Mouse (Mus musculus): ENCODE data around the gene Fam19a2.

Gene Fam19a2

DNA sequence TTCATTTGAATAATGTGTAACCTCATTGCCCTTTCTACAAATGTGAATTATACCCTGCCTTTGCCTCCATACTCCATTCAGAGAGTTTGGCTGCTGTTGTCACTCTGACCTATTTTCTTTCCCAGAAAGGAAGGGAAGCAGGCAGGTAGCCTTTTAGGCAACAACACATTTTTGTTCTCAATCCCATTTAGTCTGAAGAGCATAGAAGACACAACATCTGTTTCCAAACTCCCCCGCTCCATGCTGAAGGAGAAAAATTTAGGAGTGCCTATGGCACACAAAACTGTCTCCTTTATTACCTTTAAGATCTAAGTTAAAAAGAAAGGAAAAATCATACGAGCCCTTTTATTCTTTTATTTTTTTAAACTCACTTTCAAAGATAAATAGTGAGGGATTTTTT, 446.9 kb downstream of the Fam19a2 start:
- DNase-seq (ENCODE audit: inconsistent age in 2 of 2, low spot score in 1 of 2): no peak

- no peak for DNase-seq (ENCODE audit: inconsistent age in 2 of 2, low spot score in 1 of 2)
These were observed 458.2 kb downstream of the Fam19a2 start for GRCm38 (mm10) chr10:123721952-123722460.

GRCm38 (mm10) chr10:123723641-123724040, 459.8 kb downstream of the Fam19a2 start:
- no peak for DNase-seq (ENCODE audit: inconsistent age in 2 of 2, low spot score in 1 of 2)

- no peak for DNase-seq (ENCODE audit: inconsistent age in 2 of 2, low spot score in 1 of 2)
These were observed 484.5 kb downstream of the Fam19a2 start for GRCm38 (mm10) chr10:123748317-123748716.

DNA sequence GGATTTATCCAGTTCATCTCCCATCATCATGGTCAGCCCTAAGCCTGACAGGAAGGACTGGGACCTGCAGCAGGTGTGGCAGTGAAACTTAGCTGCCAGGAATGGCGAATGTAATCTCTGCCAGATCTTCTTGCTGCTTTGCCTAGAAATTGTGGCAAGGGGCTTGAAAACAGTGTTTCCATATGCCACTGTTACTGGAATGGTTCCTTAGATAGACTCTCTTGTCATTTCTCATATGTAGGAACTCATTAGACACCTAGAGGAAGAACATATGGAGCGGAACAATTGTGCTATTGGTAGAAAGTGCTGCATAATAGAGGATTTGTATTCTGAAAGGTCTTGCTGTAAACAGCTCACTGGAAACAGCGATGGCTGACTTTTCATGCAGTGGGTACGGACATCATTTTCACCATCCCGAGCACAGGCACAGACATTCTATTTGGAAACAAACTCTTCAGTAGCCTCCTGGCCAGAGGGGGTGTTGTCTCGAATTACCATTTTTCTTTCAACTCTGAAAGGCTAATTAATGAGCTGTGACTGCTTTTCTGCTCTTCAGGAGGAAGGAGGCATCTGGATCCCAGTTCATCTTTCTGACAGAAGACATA, 488.0 kb downstream of the Fam19a2 start:
- no peak for DNase-seq (ENCODE audit: inconsistent age in 2 of 2, low spot score in 1 of 2)

GRCm38 (mm10) chr10:123752755-123753154, 489.0 kb downstream of the Fam19a2 start:
- DNase-seq (ENCODE audit: inconsistent age in 2 of 2, low spot score in 1 of 2): no peak

DNA sequence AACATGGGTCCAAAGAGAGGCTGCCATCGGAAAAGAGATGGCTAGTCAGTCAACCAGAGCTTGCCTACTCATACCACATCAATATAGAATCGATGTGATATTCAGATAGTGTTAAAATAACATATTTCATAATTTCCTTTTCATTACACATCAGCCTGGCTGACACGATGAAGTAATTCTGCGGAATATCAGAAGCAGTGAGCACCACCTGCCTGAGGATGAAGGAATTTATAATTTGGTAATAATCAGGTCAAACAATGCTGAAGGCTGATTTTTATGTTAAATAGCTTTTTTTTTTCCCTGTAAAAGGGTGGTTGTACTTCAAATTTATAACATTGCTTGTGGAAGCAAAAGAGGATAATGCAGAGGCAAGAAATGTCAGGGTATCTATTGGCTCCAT, 490.2 kb downstream of the Fam19a2 start:
- DNase-seq (ENCODE audit: inconsistent age in 2 of 2, low spot score in 1 of 2): no peak

GRCm38 (mm10) chr10:123789374-123789773, 525.6 kb downstream of the Fam19a2 start:
- no peak for DNase-seq (ENCODE audit: inconsistent age in 2 of 2, low spot score in 1 of 2)
